Mouse (Mus musculus) E14TG2a.4 (cell line): ENCODE measurements at regions not wholly inside any gene's neighbourhood (a gene's known extent, or its start where the extent isn't known, plus 50 kb on each side); places are given as distances from the start of the nearest gene placed in this dataset.
"Not testable (repeated sequence)": the region's sequence is repeated elsewhere in the genome, so short reads cannot be mapped to it uniquely, and the experiment has no call there.

Source experiments
- H3K27me3 ChIP-seq: 2 replicates; pipeline ENCODE4 v1.6.1; 2014; ENCODE audit warnings: low read length, control low read depth; ENCODE audit not compliant: insufficient read depth
- H3K36me3 ChIP-seq: 2 replicates; pipeline ENCODE4 v1.6.1; 2014; ENCODE audit warnings: low read length, control low read depth; ENCODE audit not compliant: insufficient read depth
- H3K4me1 ChIP-seq: replicated peaks from 2 replicates; pipeline ENCODE4 v1.6.1; 2014; ENCODE audit warnings: low read depth, low read length, control low read depth
- H3K4me3 ChIP-seq: replicated peaks from 2 replicates; pipeline ENCODE4 v1.5.1; 2014; ENCODE audit warnings: mild to moderate bottlenecking, low read length
- H3K9me3 ChIP-seq: 2 replicates; pipeline ENCODE4 v1.6.1; 2014; ENCODE audit warnings: low read length, control low read depth
- CTCF ChIP-seq: conservative IDR thresholded peaks from 2 replicates; pipeline ENCODE4 v1.5.1; 2014; ENCODE audit warnings: low read length
- NANOG ChIP-seq: IDR thresholded peaks from 2 replicates; pipeline ENCODE4 v1.6.1; 2014; ENCODE audit warnings: borderline replicate concordance, low read length, mixed read lengths
- POU5F1 ChIP-seq: IDR thresholded peaks from 2 replicates; pipeline ENCODE4 v1.6.1; 2014; ENCODE audit warnings: low read length, borderline replicate concordance

DNA sequence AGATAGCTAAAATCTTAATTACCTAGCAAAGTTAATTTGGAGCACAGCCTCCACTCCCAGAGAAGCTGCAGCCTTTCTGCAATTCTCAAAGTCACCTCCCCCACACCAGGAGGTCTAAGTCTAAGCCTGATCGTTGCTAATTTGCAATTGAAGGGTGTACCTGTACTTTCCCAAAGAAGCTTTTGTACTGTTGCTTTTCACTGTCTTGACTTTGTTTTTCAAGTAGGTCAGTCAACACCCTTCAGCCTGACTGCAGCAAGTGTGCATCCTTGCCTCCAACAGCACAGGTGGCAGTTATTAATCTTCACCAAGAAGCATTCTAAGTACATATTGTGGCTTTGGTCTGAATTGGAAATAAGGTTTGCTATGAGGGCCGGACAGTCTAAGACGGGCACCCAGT, 91.7 kb upstream of the Slc22a30 start:
- H3K9me3 ChIP-seq, result peaks cover 61% of the 10 kb centered on the region
- not testable (repeated sequence) for H3K27me3 ChIP-seq, H3K4me1 ChIP-seq, H3K36me3 ChIP-seq, H3K4me3 ChIP-seq
- peak; percentile 37; the same call in 1 of the 2 replicates for TF ChIP-seq NANOG

- H3K4me1 ChIP-seq, H3K4me3 ChIP-seq, H3K36me3 ChIP-seq, H3K27me3 ChIP-seq: not testable (repeated sequence)
- H3K9me3 ChIP-seq, result peaks cover 51% of the 10 kb centered on the region
Observed at GRCm38 (mm10) chr19:8497526-8497925, 92.6 kb upstream of the Slc22a30 start.

DNA sequence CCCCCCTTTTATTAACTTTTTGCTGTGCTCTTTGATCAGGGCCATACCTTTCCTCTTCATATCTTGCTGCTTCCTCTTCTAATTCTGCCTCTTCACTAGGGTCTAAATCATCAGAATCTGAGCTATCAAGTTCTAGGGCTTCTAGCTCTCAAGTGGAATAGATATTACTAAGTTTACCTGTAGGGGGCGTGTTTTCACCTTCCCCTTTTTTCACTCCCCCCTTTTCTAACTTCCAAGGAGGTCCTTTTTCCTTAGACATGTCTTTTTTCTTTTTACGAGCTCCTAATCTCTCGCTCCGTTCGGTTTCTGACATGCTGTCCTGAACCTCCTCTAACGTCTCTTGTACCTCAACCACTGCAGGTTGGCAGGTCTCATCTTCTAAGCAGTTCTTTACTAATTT, 73.3 kb upstream of the Slc22a8 start:
- H3K27me3 ChIP-seq, H3K4me3 ChIP-seq, H3K36me3 ChIP-seq, H3K4me1 ChIP-seq: not testable (repeated sequence)
- peaks cover 52% of the 10 kb centered on the region for H3K9me3 ChIP-seq

GRCm38 (mm10) chr19:8518273-8518672, 72.8 kb upstream of the Slc22a8 start:
- H3K36me3 ChIP-seq, result no peaks in the 10 kb centered on the region
- no peaks in the 10 kb centered on the region for H3K27me3 ChIP-seq
- H3K9me3 ChIP-seq, result peaks cover 49% of the 10 kb centered on the region
- no peak for TF ChIP-seq CTCF
- TF ChIP-seq POU5F1, result no peak
- TF ChIP-seq NANOG, result no peak
- no peaks in the 10 kb centered on the region for H3K4me1 ChIP-seq
- H3K4me3 ChIP-seq, result no peak overlapping the region

DNA sequence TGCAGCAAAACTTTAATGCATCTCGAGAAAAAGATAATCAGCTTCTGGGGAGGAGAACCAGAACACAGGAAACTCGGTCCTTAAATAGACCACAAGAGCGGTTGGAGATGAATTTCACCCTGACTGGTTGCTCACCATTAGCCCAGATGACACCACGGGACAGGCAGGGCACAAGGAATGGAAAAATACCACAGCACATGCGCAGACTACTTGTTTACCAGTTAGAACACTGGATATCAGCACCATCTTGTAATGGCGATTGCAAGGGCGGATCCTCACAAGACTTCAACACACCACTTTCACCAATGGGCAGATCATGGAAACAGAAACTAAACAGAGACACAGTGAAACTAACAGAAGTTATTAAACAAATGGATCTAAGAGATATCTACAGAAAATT, 72.1 kb upstream of the Slc22a8 start:
- H3K4me1 ChIP-seq, H3K4me3 ChIP-seq, H3K27me3 ChIP-seq, H3K36me3 ChIP-seq: not testable (repeated sequence)
- H3K9me3 ChIP-seq, result peaks cover 42% of the 10 kb centered on the region

DNA sequence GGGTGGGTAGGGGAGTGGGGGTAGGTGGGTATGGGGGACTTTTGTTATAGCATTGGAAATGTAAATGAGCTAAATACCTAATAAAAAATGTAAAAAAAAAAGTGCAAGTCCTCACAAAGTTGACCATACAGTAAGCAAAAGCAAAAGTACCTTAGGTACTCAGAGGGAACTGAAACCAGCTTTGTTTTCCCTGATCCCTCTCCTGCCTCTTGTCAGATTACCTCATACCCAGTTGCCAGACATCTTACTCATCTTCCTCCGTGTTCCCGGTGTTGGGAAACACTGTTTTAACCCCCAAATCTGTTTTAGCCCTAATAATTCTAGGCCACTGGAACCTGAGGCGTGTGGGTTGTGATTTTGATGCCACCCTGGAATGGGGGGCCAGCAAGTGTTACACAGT, 56.5 kb upstream of the Slc22a8 start:
- Histone ChIP-seq H3K4me3 (no peak overlapping the region), H3K4me1 (no peaks in the 10 kb centered on the region), H3K9me3 (no peaks in the 10 kb centered on the region), H3K27me3 (no peaks in the 10 kb centered on the region), H3K36me3 (no peaks in the 10 kb centered on the region)
- no peak for TF ChIP-seq CTCF
- TF ChIP-seq POU5F1, result no peak
- no peak for TF ChIP-seq NANOG

- H3K9me3 ChIP-seq, result no peaks in the 10 kb centered on the region
- no peak overlapping the region for H3K4me3 ChIP-seq
- H3K4me1 ChIP-seq, result no peaks in the 10 kb centered on the region
- no peaks in the 10 kb centered on the region for H3K36me3 ChIP-seq
- no peaks in the 10 kb centered on the region for H3K27me3 ChIP-seq
- TF ChIP-seq CTCF (no peak; the same call in 1 of the 2 replicates), POU5F1 (no peak), NANOG (no peak)
Observed at GRCm38 (mm10) chr19:8536085-8536484, 55.0 kb upstream of the Slc22a8 start.
